Mouse (Mus musculus) heart, embryonic 10.5 days (tissue): ENCODE results near the gene Ube2g1. TPM values are rescaled to one million over a fixed set of nuclear protein-coding genes. Genes with fewer than 3 reads are reported as not detected.

ENCODE experiments used
- DNase-seq: peaks from one replicate; pipeline ENCODE4 v3.0.0-alpha.2; 2017; ENCODE audit warnings: low spot score
- H3K27ac ChIP-seq: fragments of 300-500 bp; sonication (generic); 2 replicates; pipeline ENCODE4 v1.5.1; 2016; ENCODE audit warnings: mild to moderate bottlenecking
- H3K27me3 ChIP-seq: fragments of 300-500 bp; sonication (generic); 2 replicates; pipeline ENCODE4 v1.6.1; 2016; ENCODE audit warnings: mild to moderate bottlenecking; ENCODE audit not compliant: poor library complexity, insufficient read depth, severe bottlenecking
- H3K36me3 ChIP-seq: fragments of 300-500 bp; sonication (generic); 2 replicates; pipeline ENCODE4 v1.6.1; 2016; ENCODE audit warnings: mild to moderate bottlenecking, moderate library complexity
- H3K4me1 ChIP-seq: fragments of 300-500 bp; sonication (generic); 2 replicates; pipeline ENCODE4 v1.6.1; 2016; ENCODE audit warnings: mild to moderate bottlenecking
- H3K4me3 ChIP-seq: fragments of 300-500 bp; sonication (generic); 2 replicates; pipeline ENCODE4 v1.5.1; 2016; ENCODE audit warnings: mild to moderate bottlenecking, moderate library complexity
- H3K9me3 ChIP-seq: fragments of 300-500 bp; sonication (generic); 2 replicates; pipeline ENCODE4 v1.6.1; 2016; ENCODE audit warnings: mild to moderate bottlenecking, moderate library complexity
- WGBS: fragments of 180-500 bp; shearing (Covaris S2); methylation state at CpG from one replicate; pipeline ENCODE4 v1.1.7; 2016; 5-methylcytosine and 5-hydroxymethylcytosine counted together
- microRNA-seq: library from miRNA; unstranded; fragments of <30 nt; microRNA quantifications from one replicate; pipeline ENCODE4, GENCODE M21; 2017
- polyA plus RNA-seq: library from polyadenylated mRNA; unstranded; fragments of >200 nt; fragmentation: Nextera tagmentation; extraction: Ambion mirVana; gene quantifications from 2 replicates; pipeline ENCODE4 v1.2.1, GENCODE M21; 2016

Ube2g1 gene
- polyA plus RNA-seq, 1 experiment from 2014 or later, result 70.1 TPM

- no peak for DNase-seq
- Histone ChIP-seq H3K36me3 (peaks cover 40% of the 10 kb centered on the region), H3K4me1 (no peaks in the 10 kb centered on the region), H3K9me3 (no peaks in the 10 kb centered on the region), H3K27ac (no peak overlapping the region), H3K4me3 (no peak overlapping the region), H3K27me3 (no peaks in the 10 kb centered on the region)
Measured at GRCm38 (mm10) chr11:72726023-72726422, 118.9 kb downstream of the Ube2g1 start.

- no peak for DNase-seq
- Histone ChIP-seq H3K4me3 (no peak overlapping the region), H3K27me3 (no peaks in the 10 kb centered on the region), H3K27ac (no peak overlapping the region), H3K9me3 (no peaks in the 10 kb centered on the region), H3K36me3 (peaks cover 64% of the 10 kb centered on the region), H3K4me1 (peaks cover 18% of the 10 kb centered on the region; the same call in 1 of the 2 replicates)
- 80% methylated on average over 3 of the region's 3 CpGs for WGBS
Measured at GRCm38 (mm10) chr11:72733736-72734135, 126.7 kb downstream of the Ube2g1 start.

DNA sequence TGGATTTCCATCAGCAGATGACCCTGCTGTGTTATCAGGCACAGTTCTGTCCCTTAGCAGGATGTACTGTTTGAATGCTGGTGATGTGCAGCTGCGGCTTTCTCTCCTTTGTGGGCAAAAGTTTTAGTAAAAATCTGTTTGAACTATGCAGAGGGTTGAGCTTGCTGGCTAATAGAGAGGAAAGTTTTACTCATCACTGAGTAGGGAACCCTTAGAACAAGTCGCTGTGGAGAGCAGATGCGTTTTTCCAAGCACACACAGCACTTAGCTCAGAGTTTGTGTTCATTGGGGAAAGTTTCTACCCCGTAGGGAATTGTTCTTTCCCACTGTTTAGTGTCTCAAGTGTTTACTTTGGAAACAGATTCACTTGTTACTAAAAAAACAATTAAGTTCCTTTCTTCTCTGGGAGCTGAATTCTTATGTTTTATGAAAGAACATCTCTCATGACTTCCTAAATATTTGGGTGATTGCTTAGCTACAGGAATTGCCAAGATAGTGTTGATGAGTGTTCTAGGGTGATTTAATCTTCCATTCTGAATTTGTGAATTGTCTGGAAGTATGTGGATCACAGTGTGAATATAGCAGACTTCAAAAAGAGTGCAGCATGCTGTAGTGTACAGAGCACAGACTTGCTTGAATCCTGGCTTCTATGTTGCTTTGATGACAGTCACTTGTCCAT, 127.9 kb downstream of the Ube2g1 start:
- 59% methylated on average over 4 of the region's 4 CpGs for WGBS
- Histone ChIP-seq H3K9me3 (no peaks in the 10 kb centered on the region), H3K27me3 (no peaks in the 10 kb centered on the region), H3K36me3 (peaks cover 60% of the 10 kb centered on the region), H3K4me3 (no peak overlapping the region), H3K27ac (peak overlapping the region; percentile 37; the same call in 1 of the 2 replicates), H3K4me1 (peaks cover 18% of the 10 kb centered on the region; the same call in 1 of the 2 replicates)
- DNase-seq, result no peak

GRCm38 (mm10) chr11:72735519-72735860, 128.4 kb downstream of the Ube2g1 start:
- peaks cover 21% of the 10 kb centered on the region; the same call in 1 of the 2 replicates for H3K4me1 ChIP-seq
- H3K27ac ChIP-seq, result peak overlapping the region; percentile 37; the same call in 1 of the 2 replicates
- no peaks in the 10 kb centered on the region for H3K9me3 ChIP-seq
- no peaks in the 10 kb centered on the region for H3K27me3 ChIP-seq
- 68% methylated on average over 2 of the region's 2 CpGs for WGBS
- DNase-seq, result no peak
- H3K36me3 ChIP-seq, result peaks cover 59% of the 10 kb centered on the region
- no peak overlapping the region for H3K4me3 ChIP-seq

Small RNA genes lying within 50 kb of the gene (microRNA-seq; reads per million reads assigned to microRNA genes)
- gene Gm25678, result not detected

Other genes starting within 250 kb of the Ube2g1 start
- gene Tekt1, start 244.8 kb upstream of the Ube2g1 start, polyA plus RNA-seq, result 0.39 and 2.0 TPM in 2 replicates
- gene Smtnl2, start 195.6 kb upstream of the Ube2g1 start, polyA plus RNA-seq, result 148 and 184 TPM in 2 replicates
- not detected in 2 replicates for gene Ggt6, start 171.8 kb upstream of the Ube2g1 start, polyA plus RNA-seq
- gene Mybbp1a, start 165.9 kb upstream of the Ube2g1 start, polyA plus RNA-seq, result 133 and 186 TPM in 2 replicates
- gene Spns2, start 117.4 kb upstream of the Ube2g1 start, polyA plus RNA-seq, result 5.7 and 7.1 TPM in 2 replicates
- gene Spns3, start 56.8 kb upstream of the Ube2g1 start, polyA plus RNA-seq, result 0.11 and 0.28 TPM in 2 replicates
- 21.9 and 28.2 TPM in 2 replicates for gene Ankfy1, start 82.7 kb downstream of the Ube2g1 start, polyA plus RNA-seq
- 4.6 and 6.0 TPM in 2 replicates for gene Cyb5d2, start 188.9 kb downstream of the Ube2g1 start, polyA plus RNA-seq
- 6.8 and 7.5 TPM in 2 replicates for gene Zzef1, start 188.9 kb downstream of the Ube2g1 start, polyA plus RNA-seq